Mouse (Mus musculus) E14TG2a.4 (cell line): Measurements from ENCODE around the gene Psen2.

Experiments
- H3K27me3 ChIP-seq: 2 replicates; pipeline ENCODE4 v1.6.1; 2014; ENCODE audit warnings: low read length, control low read depth; ENCODE audit not compliant: insufficient read depth
- H3K36me3 ChIP-seq: 2 replicates; pipeline ENCODE4 v1.6.1; 2014; ENCODE audit warnings: low read length, control low read depth; ENCODE audit not compliant: insufficient read depth
- H3K4me1 ChIP-seq: replicated peaks from 2 replicates; pipeline ENCODE4 v1.6.1; 2014; ENCODE audit warnings: low read depth, low read length, control low read depth
- H3K4me3 ChIP-seq: replicated peaks from 2 replicates; pipeline ENCODE4 v1.5.1; 2014; ENCODE audit warnings: mild to moderate bottlenecking, low read length
- H3K9me3 ChIP-seq: 2 replicates; pipeline ENCODE4 v1.6.1; 2014; ENCODE audit warnings: low read length, control low read depth
- CTCF ChIP-seq: conservative IDR thresholded peaks from 2 replicates; pipeline ENCODE4 v1.5.1; 2014; ENCODE audit warnings: low read length
- NANOG ChIP-seq: IDR thresholded peaks from 2 replicates; pipeline ENCODE4 v1.6.1; 2014; ENCODE audit warnings: borderline replicate concordance, low read length, mixed read lengths
- POU5F1 ChIP-seq: IDR thresholded peaks from 2 replicates; pipeline ENCODE4 v1.6.1; 2014; ENCODE audit warnings: low read length, borderline replicate concordance

The Psen2 gene

GRCm38 (mm10) chr1:180210031-180210432 lies 53.2 kb downstream of the Psen2 start:
- Histone ChIP-seq H3K4me3 (no peak overlapping the region), H3K4me1 (peaks cover 40% of the 10 kb centered on the region), H3K9me3 (peaks cover 4% of the 10 kb centered on the region), H3K27me3 (peaks cover 3% of the 10 kb centered on the region; the same call in 1 of the 2 replicates), H3K36me3 (no peaks in the 10 kb centered on the region)
- TF ChIP-seq POU5F1 (no peak), NANOG (no peak), CTCF (no peak)

- Histone ChIP-seq H3K4me3 (no peak overlapping the region), H3K27me3 (peaks cover 3% of the 10 kb centered on the region; the same call in 1 of the 2 replicates), H3K9me3 (peaks cover 15% of the 10 kb centered on the region), H3K4me1 (peaks cover 31% of the 10 kb centered on the region), H3K36me3 (no peaks in the 10 kb centered on the region)
- TF ChIP-seq POU5F1 = no peak
- no peak for TF ChIP-seq CTCF
- TF ChIP-seq NANOG = no peak
These were observed 54.9 kb downstream of the Psen2 start for GRCm38 (mm10) chr1:180208370-180208769.

GRCm38 (mm10) chr1:180200722-180201121 lies 62.5 kb downstream of the Psen2 start:
- Histone ChIP-seq H3K4me3 (no peak overlapping the region), H3K4me1 (peaks cover 6% of the 10 kb centered on the region; the same call in 1 of the 2 replicates)
- TF ChIP-seq POU5F1 (no peak), NANOG (no peak), CTCF (no peak)

GRCm38 (mm10) chr1:180199715-180200050 lies 63.6 kb downstream of the Psen2 start:
- no peak for TF ChIP-seq POU5F1
- no peak for TF ChIP-seq NANOG
- TF ChIP-seq CTCF = no peak
- H3K4me3 ChIP-seq = no peak overlapping the region

More at GRCm38 (mm10) chr1:180200722-180201121, 62.5 kb downstream of the Psen2 start:
- no peaks in the 10 kb centered on the region for H3K36me3 ChIP-seq
- peaks cover 29% of the 10 kb centered on the region for H3K27me3 ChIP-seq
- H3K9me3 ChIP-seq = peaks cover 15% of the 10 kb centered on the region

GRCm38 (mm10) chr1:180198959-180199714 lies 64.1 kb downstream of the Psen2 start, which contains the start of gene Coq8a:
Gene Coq8a (minus strand): TSS chr1:180199602.
- Histone ChIP-seq H3K4me1 (peaks cover 20% of the 10 kb centered on the region), H3K27me3 (peaks cover 29% of the 10 kb centered on the region), H3K9me3 (peaks cover 2% of the 10 kb centered on the region), H3K36me3 (no peaks in the 10 kb centered on the region), H3K4me3 (no peak within 1 kb of the TSS)
- no peak for TF ChIP-seq NANOG
- TF ChIP-seq CTCF = no peak
- TF ChIP-seq POU5F1 = no peak

More at GRCm38 (mm10) chr1:180199715-180200050, 63.6 kb downstream of the Psen2 start:
- Histone ChIP-seq H3K4me1 (peaks cover 15% of the 10 kb centered on the region), H3K9me3 (peaks cover 7% of the 10 kb centered on the region), H3K36me3 (no peaks in the 10 kb centered on the region), H3K27me3 (peaks cover 29% of the 10 kb centered on the region)

- H3K4me1 ChIP-seq = peaks cover 23% of the 10 kb centered on the region
- H3K9me3 ChIP-seq = no peaks in the 10 kb centered on the region
- peaks cover 29% of the 10 kb centered on the region for H3K27me3 ChIP-seq
- no peak for TF ChIP-seq POU5F1
- no peaks in the 10 kb centered on the region for H3K36me3 ChIP-seq
- H3K4me3 ChIP-seq = no peak overlapping the region
These were observed 65.3 kb downstream of the Psen2 start for GRCm38 (mm10) chr1:180197956-180198355.

GRCm38 (mm10) chr1:180196508-180196907 lies 66.7 kb downstream of the Psen2 start:
- TF ChIP-seq POU5F1 (no peak), CTCF (no peak), NANOG (no peak)
- peaks cover 29% of the 10 kb centered on the region for H3K27me3 ChIP-seq
- peak overlapping the region; percentile 86 for H3K4me3 ChIP-seq

GRCm38 (mm10) chr1:180195703-180196381 lies 67.4 kb downstream of the Psen2 start:
- Histone ChIP-seq H3K27me3 (peaks cover 29% of the 10 kb centered on the region), H3K36me3 (no peaks in the 10 kb centered on the region), H3K9me3 (no peaks in the 10 kb centered on the region), H3K4me1 (peaks cover 35% of the 10 kb centered on the region), H3K4me3 (peak overlapping the region; percentile 86)
- TF ChIP-seq POU5F1 (no peak), CTCF (no peak), NANOG (no peak)

More at GRCm38 (mm10) chr1:180196508-180196907, 66.7 kb downstream of the Psen2 start:
- H3K4me1 ChIP-seq = peaks cover 34% of the 10 kb centered on the region
- no peaks in the 10 kb centered on the region for H3K9me3 ChIP-seq
- no peaks in the 10 kb centered on the region for H3K36me3 ChIP-seq
